Mouse (Mus musculus) T-helper 17 cell (primary cell): ENCODE results near the gene Dynlt1c.

Source experiments
- in situ Hi-C, 2 experiments: fragments of 300-600 bp; cut with MboI, MseI; formaldehyde crosslinking; loops; 1 replicate in 1 of 2; 2 replicates in 1 of 2; pipeline ENCODE4 v1.15.1; 2025; ENCODE audit warnings: high pct_unique_total_duplicates in 2 of 2

Gene Dynlt1c

DNA sequence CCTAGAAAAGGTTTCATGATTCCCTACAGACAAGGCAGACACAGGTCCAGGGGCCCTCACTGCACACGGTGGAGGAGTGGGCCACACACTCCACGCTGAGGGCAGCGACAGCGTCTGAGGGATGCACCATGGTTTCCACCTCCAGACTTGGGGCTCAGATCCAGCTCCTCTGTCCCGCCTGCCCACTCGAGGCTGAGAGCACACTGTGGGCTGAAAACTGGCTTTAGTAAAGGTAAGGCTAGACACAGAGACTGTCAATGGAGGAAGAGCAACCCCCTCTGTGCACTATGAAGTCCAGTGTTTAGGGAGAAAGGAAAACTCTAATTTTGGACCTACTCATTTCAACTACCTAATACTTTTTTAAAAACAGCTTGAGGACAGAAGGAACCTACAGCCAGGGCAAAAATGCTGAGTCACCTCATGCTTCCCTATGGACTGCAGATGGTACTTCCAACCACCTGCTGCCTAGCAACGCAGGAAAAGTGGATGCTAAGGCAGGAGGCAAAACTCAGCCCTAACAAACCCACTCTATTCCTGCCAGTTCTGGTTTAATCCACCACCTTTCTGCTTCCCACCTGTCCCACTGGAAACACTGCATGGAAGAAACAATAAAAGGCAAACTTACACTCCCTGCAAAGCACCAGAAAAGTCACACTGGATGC, 49.6 kb downstream of the Dynlt1c start:
- in situ Hi-C loops = loop anchor here in 1 of 2 experiments (5.0 kb wide), 2 partner anchors 49 to 334 kb away; partner anchors contain the start of genes Dynlt1a and Dynlt1c

- in situ Hi-C loops = loop anchor here in 1 of 2 experiments (5.0 kb wide), 2 partner anchors 51 to 336 kb away; partner anchors contain the start of genes Dynlt1a and Dynlt1c
Measured at GRCm38 (mm10) chr17:6653341-6653946, 52.0 kb downstream of the Dynlt1c start.

DNA sequence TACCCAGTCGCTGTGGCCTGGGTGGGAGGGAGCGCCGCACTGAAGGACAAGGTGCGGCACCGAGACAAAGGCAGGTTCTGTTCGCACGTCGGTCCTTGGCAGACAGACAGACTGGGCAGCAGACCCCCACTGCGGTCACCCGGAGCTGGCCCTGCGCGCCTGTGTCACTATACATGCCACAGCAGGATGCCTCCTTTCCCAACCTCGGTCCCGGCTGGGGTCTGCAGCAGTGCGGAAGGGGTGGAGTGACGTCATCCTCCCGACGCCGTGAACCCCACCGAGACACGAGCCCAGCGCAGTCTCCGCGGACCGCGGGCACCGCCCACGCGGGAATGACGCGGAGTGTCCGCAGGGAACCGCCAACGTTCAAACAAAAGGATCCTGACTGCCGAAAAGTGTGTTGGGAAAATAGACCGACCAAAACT, 53.6 kb downstream of the Dynlt1c start:
- in situ Hi-C loops = loop anchor here in 1 of 2 experiments (5.0 kb wide), 1 partner anchor 53 kb away; the partner anchor contains the start of gene Dynlt1c

DNA sequence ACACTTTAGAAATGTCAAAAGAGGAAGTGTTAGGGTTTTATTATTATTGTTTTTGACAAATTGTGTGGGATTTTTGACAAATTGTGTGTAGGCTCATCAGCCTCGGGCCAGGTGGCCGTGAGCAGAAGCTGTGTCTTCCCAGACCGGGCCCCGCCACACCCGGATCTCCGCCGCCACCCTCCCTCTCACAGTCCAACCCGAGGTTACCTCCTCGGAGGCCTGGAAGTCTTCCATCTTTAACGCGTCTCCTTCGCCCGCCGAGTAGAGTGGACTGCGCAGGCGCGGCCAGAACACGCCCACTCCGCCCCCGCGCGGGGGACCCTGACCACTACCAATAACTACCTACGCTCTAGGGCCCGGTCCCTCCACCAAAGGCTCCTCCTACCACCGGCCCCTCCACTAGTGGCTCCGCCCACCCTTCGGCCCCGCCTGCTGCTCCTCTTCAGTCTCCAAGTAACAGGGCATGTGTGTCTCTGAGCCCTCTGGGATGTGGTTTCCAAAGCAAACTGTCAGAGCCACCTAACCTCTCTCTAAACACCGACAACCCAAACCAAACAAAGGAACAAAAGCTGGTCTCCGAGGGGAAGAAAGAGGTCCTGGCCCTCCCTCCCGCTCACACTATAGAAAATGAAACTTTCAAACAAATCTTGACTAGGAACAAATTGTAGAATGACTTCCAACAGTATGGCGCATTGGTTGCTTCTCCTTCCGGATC, 54.3 kb downstream of the Dynlt1c start, which contains the start of gene Dynlt1f:
Gene Dynlt1f, minus strand, starts transcription at position 334 of the 715 bp plus-strand sequence.
- in situ Hi-C loops = loop anchor here in 1 of 2 experiments (5.0 kb wide), 1 partner anchor 53 kb away; the partner anchor contains the start of gene Dynlt1c

GRCm38 (mm10) chr17:6656471-6656870, 55.0 kb downstream of the Dynlt1c start:
- in situ Hi-C loops = loop anchor here in 1 of 2 experiments (5.0 kb wide), 1 partner anchor 54 kb away; the partner anchor contains the start of gene Dynlt1c

DNA sequence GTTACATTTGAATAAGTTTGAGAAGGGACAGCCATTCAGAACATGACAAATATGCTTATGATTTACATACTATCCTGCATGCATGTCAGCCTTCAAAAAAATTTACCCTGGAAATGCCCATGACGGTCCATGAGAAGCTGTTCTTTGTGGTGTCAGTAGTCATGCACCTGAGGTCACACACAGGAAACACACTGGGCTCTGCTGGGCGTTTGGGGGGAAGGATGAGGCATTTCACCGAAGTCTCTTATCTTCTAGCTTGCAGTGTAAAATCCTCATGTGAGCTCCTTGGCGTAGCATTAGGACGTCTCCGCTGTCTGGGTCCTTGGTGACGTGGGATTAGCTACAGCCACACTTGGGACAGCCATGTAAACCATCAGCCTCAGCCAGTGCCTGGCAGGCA, 57.3 kb downstream of the Dynlt1c start, which contains the start of gene Sytl3:
Gene Sytl3, plus strand, starts transcription at position 293 of the 400 bp plus-strand sequence.
- in situ Hi-C loops = loop anchor here in 1 of 2 experiments (5.0 kb wide), 1 partner anchor 56 kb away; the partner anchor contains the start of gene Dynlt1c
